Mouse (Mus musculus): ENCODE results near the gene Cbr2.

- TF ChIP-seq CTCF (conservative IDR thresholded peaks at IDR 0.05; ENCODE audit: low read length) (peak; percentile 89), NANOG (IDR thresholded peaks at IDR 0.05; ENCODE audit: borderline replicate concordance, low read length) (no peak), POU5F1 (IDR thresholded peaks at IDR 0.05; ENCODE audit: borderline replicate concordance, low read length) (no peak)
Measured at GRCm38 (mm10) chr11:120696568-120696967, 35.3 kb downstream of the Cbr2 start.

All from E14TG2a.4 (cell line).